Mouse (Mus musculus): Measurements from ENCODE around the gene Lrrtm3.

GRCm38 (mm10) chr10:64075944-64076343 is 14.1 kb downstream of the Lrrtm3 start:
- TF ChIP-seq CTCF (IDR thresholded peaks at IDR 0.05) (no peak), POLR2A (IDR thresholded peaks at IDR 0.05; ENCODE audit: insufficient read depth, low read depth, low read length) (no peak)

Measured in heart, adult 2 months (tissue).